Mouse (Mus musculus) stomach, embryonic 14.5 days (tissue): Measurements from ENCODE around the gene Ncoa4. TPM values are rescaled to one million over a fixed set of nuclear protein-coding genes. Genes with fewer than 3 reads are reported as not detected.
"Not testable (repeated sequence)": the region's sequence is repeated elsewhere in the genome, so short reads cannot be mapped to it uniquely, and the experiment has no call there.

Experiments
- ATAC-seq: fragments of 200-750 bp; cut with Nextera tagmentation; 2 replicates; pipeline ENCODE4 v1.8.0; 2017; ENCODE audit warnings: low read depth, moderate TSS enrichment; ENCODE audit not compliant: insufficient number of reproducible peaks, insufficient read depth, low FRiP score
- H3K27ac ChIP-seq: fragments of 300-500 bp; sonication (generic); 2 replicates; pipeline ENCODE4 v1.5.1; 2014; ENCODE audit warnings: mild to moderate bottlenecking, low read length, moderate library complexity, mixed read lengths
- H3K27me3 ChIP-seq: fragments of 300-500 bp; sonication (generic); 2 replicates; pipeline ENCODE4 v1.6.1; 2014; ENCODE audit warnings: low read length, control low read depth, mixed read lengths; ENCODE audit not compliant: control insufficient read depth, insufficient read depth
- H3K36me3 ChIP-seq: fragments of 300-500 bp; sonication (generic); 2 replicates; pipeline ENCODE4 v1.6.1; 2014; ENCODE audit warnings: mild to moderate bottlenecking, control low read depth, low read length, moderate library complexity, mixed read lengths; ENCODE audit not compliant: control insufficient read depth, insufficient read depth
- H3K4me1 ChIP-seq: fragments of 300-500 bp; sonication (generic); 2 replicates; pipeline ENCODE4 v1.6.1; 2014; ENCODE audit warnings: low read length, control low read depth, mixed read lengths; ENCODE audit not compliant: control insufficient read depth, insufficient read depth
- H3K4me2 ChIP-seq: fragments of 300-500 bp; sonication (generic); replicated peaks from 2 replicates; pipeline ENCODE4 v1.6.1; 2014; ENCODE audit warnings: low read depth, low read length, control low read depth
- H3K4me3 ChIP-seq: fragments of 300-500 bp; sonication (generic); 2 replicates; pipeline ENCODE4 v1.5.1; 2014; ENCODE audit warnings: low read depth, low read length, control low read depth
- H3K9ac ChIP-seq: fragments of 300-500 bp; sonication (generic); replicated peaks from 2 replicates; pipeline ENCODE4 v1.6.1; 2014; ENCODE audit warnings: low read depth, mild to moderate bottlenecking, control low read depth, low read length, moderate library complexity, mixed read lengths
- H3K9me3 ChIP-seq: fragments of 300-500 bp; sonication (generic); 2 replicates; pipeline ENCODE4 v1.6.1; 2016; ENCODE audit warnings: low read depth, low read length, control low read depth; ENCODE audit not compliant: control insufficient read depth
- WGBS: fragments of 180-500 bp; shearing (Covaris S2); extraction: QIAGEN DNeasy Blood & Tissue Kit; methylation state at CpG from one replicate; pipeline ENCODE4 v1.1.7; 2014; 5-methylcytosine and 5-hydroxymethylcytosine counted together
- polyA plus RNA-seq: library from polyadenylated mRNA; unstranded; fragments of >200 nt; fragmentation: Nextera tagmentation; extraction: Ambion mirVana; gene quantifications from 2 replicates; pipeline ENCODE4 v1.2.1, GENCODE M21; 2014

The Ncoa4 gene
- polyA plus RNA-seq, 1 experiment from 2014 or later: 109 TPM

DNA sequence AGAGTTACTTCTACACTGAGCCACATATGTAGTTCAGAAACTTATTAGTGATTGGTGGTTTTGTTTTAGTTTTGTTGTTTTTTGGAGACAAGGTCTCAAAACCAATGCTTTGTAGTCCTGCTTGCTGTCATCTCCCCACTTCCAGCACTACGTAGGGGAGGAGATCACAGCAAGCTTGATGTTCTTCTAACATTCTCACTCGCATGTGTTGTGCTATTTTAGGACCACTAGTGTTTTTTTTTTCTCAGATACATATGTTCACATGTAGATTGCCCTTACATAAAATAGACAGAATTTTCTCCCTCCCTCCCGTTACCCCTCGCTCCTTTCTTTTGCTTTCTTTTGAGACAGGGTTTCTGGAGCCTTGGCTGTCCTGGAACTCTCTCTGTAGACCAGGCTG lies 10.5 kb downstream of the Ncoa4 start:
- 88% methylated on average over 4 of the region's 4 CpGs for WGBS
- H3K4me1 ChIP-seq: peaks cover under 1% of the 10 kb centered on the region; the same call in 1 of the 2 replicates
- ATAC-seq: no peak

GRCm38 (mm10) chr14:32175310-32175709 lies 15.6 kb downstream of the Ncoa4 start:
- no peak for ATAC-seq
- no peaks in the 10 kb centered on the region for H3K4me1 ChIP-seq
- no peak overlapping the region for H3K27ac ChIP-seq
- no peak overlapping the region for H3K4me3 ChIP-seq
- 92% methylated on average over 2 of the region's 2 CpGs for WGBS
- H3K9me3 ChIP-seq: no peaks in the 10 kb centered on the region
- no peak overlapping the region for H3K4me2 ChIP-seq
- no peak overlapping the region for H3K9ac ChIP-seq
- H3K27me3 ChIP-seq: no peaks in the 10 kb centered on the region
- peaks cover 46% of the 10 kb centered on the region for H3K36me3 ChIP-seq

More for the DNA sequence above, 10.5 kb downstream of the Ncoa4 start:
- H3K9me3 ChIP-seq: no peaks in the 10 kb centered on the region
- H3K27me3 ChIP-seq: no peaks in the 10 kb centered on the region
- no peak overlapping the region for H3K9ac ChIP-seq
- H3K27ac ChIP-seq: no peak overlapping the region
- H3K36me3 ChIP-seq: peaks cover 29% of the 10 kb centered on the region
- H3K4me3 ChIP-seq: no peak overlapping the region
- no peak overlapping the region for H3K4me2 ChIP-seq

- 87% methylated on average over 4 of the region's 5 CpGs for WGBS
- not testable (repeated sequence) for H3K4me3 ChIP-seq, H3K9me3 ChIP-seq, H3K4me1 ChIP-seq, H3K27ac ChIP-seq, H3K4me2 ChIP-seq, H3K27me3 ChIP-seq, H3K9ac ChIP-seq, ATAC-seq
- peaks cover 53% of the 10 kb centered on the region for H3K36me3 ChIP-seq
These were observed 16.9 kb downstream of the Ncoa4 start for GRCm38 (mm10) chr14:32176590-32176989.

DNA sequence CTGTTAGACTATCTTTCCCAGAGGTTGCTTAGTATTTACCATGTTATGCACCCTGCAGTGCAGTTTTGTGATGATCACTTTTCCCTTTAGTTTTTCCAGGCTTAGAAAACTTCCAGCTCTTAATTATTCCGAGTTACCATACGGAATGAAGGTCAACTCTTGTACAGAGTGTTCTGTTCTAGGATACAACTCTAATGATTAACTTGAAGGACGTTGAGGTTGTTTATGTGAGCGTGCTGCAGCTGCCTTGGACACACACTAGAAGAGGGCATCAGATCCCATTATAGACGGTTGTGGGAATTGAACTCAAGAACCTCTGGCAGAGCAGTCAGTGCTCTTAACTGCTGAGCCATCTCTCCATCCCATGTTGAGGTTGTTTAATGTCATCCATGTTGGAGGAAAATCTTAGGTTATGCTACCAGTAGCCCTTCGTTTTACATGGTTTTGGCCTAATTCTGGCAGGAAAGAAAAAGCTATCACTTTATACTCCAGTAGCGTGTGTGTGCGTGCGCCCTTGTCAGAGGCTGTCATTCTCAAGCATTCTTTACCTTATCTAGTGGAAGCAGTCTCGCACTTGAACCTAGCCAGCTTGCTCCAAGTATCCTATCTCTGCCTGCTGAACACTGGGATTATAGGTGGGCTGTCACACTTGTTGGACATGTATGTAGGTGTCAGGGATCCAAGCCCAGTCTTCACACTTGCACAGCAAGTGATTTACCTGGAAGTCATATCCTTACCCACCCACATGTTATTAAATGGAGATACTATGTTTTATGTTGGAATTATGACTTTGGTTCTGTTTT lies 19.9 kb downstream of the Ncoa4 start:
- Histone ChIP-seq H3K36me3 (peaks cover 45% of the 10 kb centered on the region), H3K4me2 (no peak overlapping the region), H3K9ac (no peak overlapping the region), H3K9me3 (no peaks in the 10 kb centered on the region), H3K4me1 (no peaks in the 10 kb centered on the region), H3K27me3 (no peaks in the 10 kb centered on the region), H3K4me3 (no peak overlapping the region), H3K27ac (no peak overlapping the region)
- no peak for ATAC-seq
- 90% methylated on average over 10 of the region's 10 CpGs for WGBS

DNA sequence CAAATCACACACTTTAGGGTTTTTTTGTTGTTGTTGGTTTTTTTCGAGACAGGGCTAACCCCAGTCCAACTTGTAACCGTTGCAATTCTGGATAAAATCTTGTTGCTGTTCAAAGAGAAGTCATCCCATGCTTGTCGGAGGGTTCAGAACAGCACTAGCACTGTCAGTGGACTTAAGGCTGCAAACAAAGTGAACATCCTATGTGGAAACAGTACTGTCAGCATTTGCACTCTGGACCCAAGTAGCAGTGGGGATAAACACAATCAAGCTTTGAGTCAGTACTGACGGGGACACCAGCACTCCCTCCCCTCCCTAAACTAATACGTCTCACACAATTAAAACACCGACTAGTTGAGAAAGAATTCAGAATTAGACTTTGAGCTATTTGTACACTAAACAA lies 21.2 kb downstream of the Ncoa4 start:
- no peak overlapping the region for H3K4me3 ChIP-seq
- H3K4me1 ChIP-seq: no peaks in the 10 kb centered on the region
- 87% methylated on average over 6 of the region's 6 CpGs for WGBS
- no peak overlapping the region for H3K9ac ChIP-seq
- peaks cover 45% of the 10 kb centered on the region for H3K36me3 ChIP-seq
- no peak for ATAC-seq
- no peak overlapping the region for H3K4me2 ChIP-seq
- H3K27me3 ChIP-seq: no peaks in the 10 kb centered on the region
- no peak overlapping the region for H3K27ac ChIP-seq
- no peaks in the 10 kb centered on the region for H3K9me3 ChIP-seq

DNA sequence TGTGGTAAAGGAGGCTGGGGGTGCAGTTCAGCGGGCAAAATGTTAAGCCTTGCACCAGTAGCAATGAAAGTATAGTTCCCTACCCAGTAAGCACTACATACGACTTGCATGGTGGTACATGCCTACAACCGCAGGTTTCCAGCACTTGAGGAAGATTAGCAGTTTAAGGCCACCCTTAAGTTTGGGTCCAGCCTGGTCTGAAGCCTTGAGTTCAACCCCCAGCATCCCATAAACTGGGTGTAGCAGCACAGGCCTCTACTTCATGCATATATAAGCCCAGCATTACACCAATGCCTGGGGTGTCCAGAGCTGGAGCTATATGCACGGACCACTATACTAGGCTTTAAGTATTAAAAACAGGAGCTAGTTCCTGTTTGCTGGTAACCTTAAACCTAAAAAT lies 24.2 kb downstream of the Ncoa4 start:
- no peak overlapping the region for H3K4me3 ChIP-seq
- no peak overlapping the region for H3K27ac ChIP-seq
- H3K36me3 ChIP-seq: peaks cover 68% of the 10 kb centered on the region
- no peaks in the 10 kb centered on the region for H3K9me3 ChIP-seq
- no peak overlapping the region for H3K4me2 ChIP-seq
- 93% methylated on average over 4 of the region's 4 CpGs for WGBS
- H3K4me1 ChIP-seq: no peaks in the 10 kb centered on the region
- H3K9ac ChIP-seq: no peak overlapping the region
- no peak for ATAC-seq
- no peaks in the 10 kb centered on the region for H3K27me3 ChIP-seq

DNA sequence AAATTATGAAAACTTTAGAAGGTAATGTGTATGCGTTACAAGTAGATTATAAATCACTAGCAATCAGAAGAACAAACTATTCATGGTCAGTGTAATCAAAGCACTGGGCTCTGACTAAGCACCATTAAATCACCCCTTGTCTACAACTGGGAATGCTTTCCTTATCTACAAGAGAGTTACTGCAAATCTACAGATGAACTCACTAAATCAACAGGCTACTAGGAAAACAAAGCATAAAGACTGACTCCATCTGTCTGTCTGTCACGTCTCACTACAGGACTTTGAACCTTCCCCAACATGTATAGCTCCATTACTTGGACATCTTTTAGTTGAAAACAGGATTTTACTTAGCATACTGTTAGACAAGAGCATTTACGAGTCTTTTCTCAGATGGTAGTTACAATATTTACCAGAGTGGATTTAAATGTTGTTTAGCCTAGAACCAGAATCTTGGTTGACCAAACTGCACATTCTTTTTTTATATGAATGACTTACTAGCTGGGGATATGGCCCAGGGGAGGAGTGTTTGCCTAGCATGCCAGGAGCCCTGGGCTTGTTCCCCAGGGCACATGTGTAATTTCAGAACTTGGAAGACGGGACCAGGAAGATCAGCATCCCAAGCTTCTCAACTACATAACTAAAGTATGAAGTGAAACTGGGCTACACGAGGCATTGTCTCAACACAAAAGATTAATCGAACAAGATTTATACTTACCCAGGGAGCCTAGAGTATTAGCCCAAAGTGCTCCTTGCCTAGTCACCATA lies 31.1 kb downstream of the Ncoa4 start:
- Histone ChIP-seq H3K9ac (no peak overlapping the region), H3K4me2 (no peak overlapping the region), H3K27ac (no peak overlapping the region), H3K36me3 (peaks cover 56% of the 10 kb centered on the region), H3K4me1 (no peaks in the 10 kb centered on the region), H3K9me3 (no peaks in the 10 kb centered on the region), H3K4me3 (no peak overlapping the region), H3K27me3 (no peaks in the 10 kb centered on the region)
- WGBS: 81% methylated on average over 6 of the region's 6 CpGs
- ATAC-seq: no peak

- no peak overlapping the region for H3K4me3 ChIP-seq
- H3K4me2 ChIP-seq: no peak overlapping the region
- no peak overlapping the region for H3K27ac ChIP-seq
- H3K4me1 ChIP-seq: no peaks in the 10 kb centered on the region
- H3K27me3 ChIP-seq: no peaks in the 10 kb centered on the region
- no peak overlapping the region for H3K9ac ChIP-seq
- H3K36me3 ChIP-seq: peaks cover 47% of the 10 kb centered on the region
- H3K9me3 ChIP-seq: no peaks in the 10 kb centered on the region
- no peak for ATAC-seq
- 91% methylated on average over 5 of the region's 5 CpGs for WGBS
These were observed 32.3 kb downstream of the Ncoa4 start for GRCm38 (mm10) chr14:32191926-32192325.
